Mouse (Mus musculus) heart, postnatal 10 days (tissue): ENCODE data around the gene Yaf2. TPM values are rescaled to one million over a fixed set of nuclear protein-coding genes. Genes with fewer than 3 reads are reported as not detected.
A peak's percentile ranks its signal among the peaks of the same experiment; 100 is the strongest.
"Not testable (repeated sequence)": the region's sequence is repeated elsewhere in the genome, so short reads cannot be mapped to it uniquely, and the experiment has no call there.

ENCODE experiments used
- DNase-seq, 2 experiments: peaks; one replicate each; pipeline ENCODE4 v3.0.0; 2021
- intact Hi-C: fragments of 180-260 bp; cut with DNase I; formaldehyde crosslinking; loops from one replicate; pipeline ENCODE4 v1.15.1; 2025
- total RNA-seq, 2 experiments: library from RNA; stranded (reverse); gene quantifications; 2 replicates each; pipeline ENCODE4 v1.2.3; 2021

Yaf2 gene
- total RNA-seq, 2 experiments from 2014 or later, result 29.8 to 32.0 TPM

DNA sequence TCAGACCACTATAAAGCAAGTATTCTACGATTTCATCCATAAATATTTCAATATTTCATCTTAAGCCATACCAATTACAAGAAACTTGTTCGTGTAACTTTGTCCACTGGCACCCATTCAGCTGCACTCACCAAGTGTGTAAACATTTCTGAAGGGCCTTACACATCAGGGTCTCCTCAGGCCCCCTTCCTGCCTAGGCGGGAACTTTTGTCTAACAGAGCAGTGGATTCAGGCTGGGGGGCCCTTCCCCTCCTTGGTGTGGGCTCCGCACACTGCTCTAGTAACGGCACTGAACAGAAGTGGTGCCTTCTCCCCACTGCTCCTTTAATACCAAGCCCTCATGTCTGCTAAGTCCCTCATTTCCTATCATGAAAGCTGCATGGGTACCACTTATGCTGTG lies 74.5 kb downstream of the Yaf2 start:
- intact Hi-C loops, result no loop called here

DNA sequence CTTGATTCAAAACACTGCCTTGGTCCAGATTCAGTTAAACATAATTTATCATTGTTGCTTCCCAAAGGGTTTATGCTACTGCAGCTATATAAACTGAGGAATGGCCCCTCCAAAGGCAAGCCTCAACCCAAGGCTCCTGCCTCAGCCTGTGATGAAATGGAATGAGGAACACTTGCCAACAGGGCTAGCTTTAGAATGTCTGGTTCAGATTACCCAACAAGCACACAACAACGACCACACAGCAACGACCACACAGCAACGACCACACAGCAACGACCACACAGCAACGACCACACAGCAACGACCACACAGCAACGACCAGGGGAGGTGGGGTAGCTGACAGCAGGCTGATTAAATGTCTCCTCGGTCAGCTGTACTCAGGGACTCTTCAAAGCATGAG lies 76.8 kb downstream of the Yaf2 start:
- intact Hi-C loops, result no loop called here
- no peak for DNase-seq

More for the DNA sequence above, 74.5 kb downstream of the Yaf2 start:
- no peak for DNase-seq

DNA sequence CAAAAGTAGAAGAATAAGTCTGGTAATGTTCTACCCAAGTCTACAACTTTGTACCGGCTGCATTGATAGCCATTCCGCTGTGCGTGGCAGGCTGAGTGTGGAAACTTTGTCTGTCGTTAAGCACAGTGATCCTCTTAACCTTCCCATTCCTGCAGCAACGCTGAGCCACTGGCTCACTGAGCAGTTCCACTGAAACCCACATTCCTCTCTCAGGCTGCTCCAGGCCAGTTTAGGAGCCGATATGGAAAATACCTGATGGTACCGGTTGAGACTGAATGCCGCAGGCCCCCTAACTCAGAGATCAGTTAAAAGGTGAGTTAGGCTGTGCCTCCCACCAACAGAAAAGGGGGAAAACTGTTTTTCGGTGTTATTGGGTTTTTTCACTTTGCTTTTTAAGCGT lies 81.4 kb downstream of the Yaf2 start:
- no peak for DNase-seq
- intact Hi-C loops, result no loop called here

DNA sequence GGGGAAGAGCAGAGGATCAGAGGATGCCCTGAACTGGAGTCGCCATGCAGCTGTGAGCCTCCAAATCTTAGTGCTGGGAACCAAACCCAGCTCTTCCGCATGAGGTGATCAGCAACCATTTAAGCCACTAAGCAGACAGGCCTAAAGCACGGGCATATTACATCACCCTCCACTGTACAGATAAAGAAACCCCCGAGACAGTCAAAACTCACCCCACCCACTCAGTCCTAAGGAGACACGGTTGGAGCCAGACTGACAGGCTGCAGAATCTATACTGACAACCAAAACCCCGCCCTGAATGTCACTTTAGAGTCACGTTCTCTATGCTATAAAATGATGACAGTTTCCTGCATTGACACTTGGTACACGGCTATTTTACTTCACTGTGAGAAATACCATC lies 83.6 kb downstream of the Yaf2 start:
- intact Hi-C loops, result no loop called here
- no peak for DNase-seq

DNA sequence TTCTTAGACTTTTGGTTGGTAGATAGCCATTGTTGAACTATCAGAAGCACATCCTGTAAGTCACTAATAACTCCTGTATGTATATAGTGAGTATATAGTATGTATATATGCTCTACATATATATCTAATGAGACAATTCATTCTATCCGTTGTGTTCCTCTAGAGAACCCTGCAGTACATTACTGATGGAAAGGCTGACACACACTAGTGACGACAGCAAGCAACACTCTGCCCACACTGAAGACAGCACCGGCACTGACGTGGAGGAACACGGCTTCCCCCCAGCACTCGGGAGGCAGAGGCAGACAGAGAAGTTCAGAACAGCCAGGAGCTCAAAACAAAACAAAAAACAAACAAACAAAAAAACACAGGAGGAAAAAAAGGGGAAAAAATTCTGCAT lies 84.3 kb downstream of the Yaf2 start:
- DNase-seq, result no peak
- intact Hi-C loops, result no loop called here

DNA sequence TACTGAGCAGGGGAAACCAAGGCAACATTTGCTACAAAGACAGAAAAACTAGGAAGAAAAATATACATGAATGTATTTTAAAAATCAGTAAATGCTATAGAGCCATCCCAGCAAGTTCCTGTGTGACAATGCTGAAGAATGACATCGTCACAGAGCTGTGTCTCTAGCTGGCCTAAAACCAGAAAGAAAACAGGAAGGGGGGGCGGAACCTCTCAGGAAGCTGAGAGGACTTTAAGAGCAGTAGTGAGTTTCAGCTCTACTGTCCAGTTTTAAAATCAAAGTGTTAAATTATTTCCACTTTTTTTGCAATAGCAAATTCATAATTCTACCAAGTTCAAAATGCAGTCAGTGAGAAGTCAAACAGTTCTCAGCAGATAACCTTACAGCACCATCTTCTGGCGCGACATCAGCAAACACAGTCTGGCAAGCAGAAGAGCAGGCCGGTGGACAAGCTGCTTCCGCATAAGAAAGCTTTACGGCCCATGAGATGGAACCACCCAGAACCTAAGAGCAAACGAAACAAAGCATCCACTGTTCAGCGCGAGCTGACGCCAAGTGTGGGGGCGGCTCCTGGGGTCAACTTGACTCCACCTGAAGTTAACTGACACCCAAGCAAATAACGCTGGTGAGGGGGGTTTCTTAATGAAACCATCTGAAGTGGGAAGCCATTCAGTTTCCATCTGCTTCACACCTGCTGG lies 85.0 kb downstream of the Yaf2 start:
- peak; percentile 37 to 55 for DNase-seq
- intact Hi-C loops, result no loop called here

DNA sequence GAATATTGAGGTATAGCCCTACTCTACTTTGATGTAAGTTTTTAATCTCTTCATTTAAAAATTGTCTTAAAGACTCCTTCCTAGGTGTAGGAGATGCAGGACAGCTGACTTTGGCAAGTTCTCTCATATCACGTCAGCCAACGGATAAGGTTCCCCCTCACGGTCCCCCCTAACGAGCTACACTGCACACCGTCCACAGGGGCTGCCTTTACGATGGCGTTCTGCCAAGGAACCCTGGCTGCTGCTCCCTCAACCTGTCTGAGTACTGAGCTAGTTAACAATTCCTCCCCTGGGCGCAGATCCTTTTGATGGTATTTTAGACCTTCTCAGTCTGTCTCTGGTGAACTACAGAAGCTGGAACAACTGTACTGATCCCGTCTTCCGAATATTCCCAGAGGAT lies 93.5 kb downstream of the Yaf2 start:
- no peak for DNase-seq
- intact Hi-C loops, result no loop called here

DNA sequence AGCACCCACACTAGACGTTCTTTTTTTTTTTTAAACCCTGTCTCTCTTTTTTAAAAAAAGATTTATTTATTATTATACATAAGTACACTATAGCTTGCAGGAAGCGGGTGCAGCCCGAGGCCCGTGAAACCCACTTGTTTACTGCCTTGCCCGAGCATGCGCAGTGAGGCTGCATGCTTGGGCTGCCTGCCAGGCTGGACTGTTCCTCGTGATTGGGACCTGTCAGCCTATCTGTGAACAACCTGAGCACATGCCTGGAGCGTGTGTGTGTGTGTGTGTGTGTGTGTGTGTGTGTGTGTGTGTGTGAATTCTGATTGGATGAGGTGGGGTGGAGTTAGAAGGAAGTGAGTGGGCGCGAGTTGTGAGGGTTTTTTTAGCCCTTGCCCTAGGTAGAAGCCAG lies 100.3 kb downstream of the Yaf2 start:
- intact Hi-C loops, result not testable (repeated sequence)
- DNase-seq, result peak; percentile 57 to 60

Other genes starting within 250 kb of the Yaf2 start
- 10 to 100 TPM; 13.7 to 15.0 TPM for gene Gxylt1, start 61.8 kb downstream of the Yaf2 start, total RNA-seq
- 10 to 100 TPM; 69.9 to 75.5 TPM for gene Zcrb1, start 61.4 kb upstream of the Yaf2 start, total RNA-seq
- gene Pphln1, start 61.4 kb upstream of the Yaf2 start, total RNA-seq, result 10 to 100 TPM; 27.6 to 29.5 TPM